20 mouse cellular contexts compared by ENCODE assay signal in genomic region chr11:26164651-26165259, GRCm38 (mm10). TPM values are rescaled to one million over a fixed set of nuclear protein-coding genes. Genes with fewer than 3 reads are reported as not detected.
A peak's percentile ranks its signal among the peaks of the same experiment; 100 is the strongest.
DNase-seq lines count a peak whose midpoint lies in the region; ATAC-seq and TF ChIP-seq lines count a peak whose summit lies in the region.
"Had no signal": no experiment of that assay in that cellular context is flagged by ENCODE, and none has a peak within 500 bp of the region (broad histone marks: within the 10 kb centered on the region; RNA-seq: fewer than 3 reads in every experiment).

No protein-coding gene starts in this region.

- no peak for TF ChIP-seq CTCF in left cerebral cortex, adult 2 months (IDR thresholded peaks at IDR 0.05)
- TF ChIP-seq CTCF in CH12.LX (conservative IDR thresholded peaks at IDR 0.05 in 1 of 2, IDR thresholded peaks at IDR 0.05 in 1 of 2; ENCODE audit: low read depth in 2 of 2, low read length in 2 of 2), result no peak

- no peaks in the 10 kb centered on the region for H3K27me3 ChIP-seq in CH12.LX (replicated peaks)
- H3K27me3 ChIP-seq: embryonic facial prominence, embryonic 13.5 days; liver, embryonic 15.5 days; neural tube, embryonic 13.5 days had no signal

- H3K27ac ChIP-seq in left cerebral cortex, adult 2 months, result peak overlapping the region; percentile 29; the same call in 1 of the 2 replicates
- H3K27ac ChIP-seq in CH12.LX (ENCODE audit: insufficient read depth, low read depth), result no peak overlapping the region
- H3K27ac ChIP-seq: embryonic facial prominence, embryonic 13.5 days; liver, embryonic 15.5 days; neural tube, embryonic 13.5 days had no signal

- no peak for TF ChIP-seq POLR2A in CH12.LX (IDR thresholded peaks at IDR 0.05; ENCODE audit: low read depth, low read length)

- H3K79me2 ChIP-seq in CH12.LX (replicated peaks; ENCODE audit: control insufficient read depth, extremely low read depth, insufficient read depth, poor library complexity, severe bottlenecking), result no peaks in the 10 kb centered on the region

- no peak overlapping the region; the same call in 1 of the 2 replicates for H3K9ac ChIP-seq in CH12.LX (ENCODE audit: insufficient read depth, low read depth)
- H3K9ac ChIP-seq: embryonic facial prominence, embryonic 13.5 days; liver, embryonic 15.5 days; neural tube, embryonic 13.5 days had no signal

- no peaks in the 10 kb centered on the region for H3K9me3 ChIP-seq in CH12.LX (replicated peaks; ENCODE audit: low read length)
- H3K9me3 ChIP-seq: embryonic facial prominence, embryonic 13.5 days; liver, embryonic 15.5 days; neural tube, embryonic 13.5 days had no signal

- intact Hi-C loops in left cerebral cortex, adult 2 months (cut with DNase I), result no loop called here
- intact Hi-C loops in left cerebral cortex, postnatal 10 days (cut with DNase I), result no loop called here
- intact Hi-C loops in left cerebral cortex, postnatal 14 days (cut with DNase I), result no loop called here

- peak overlapping the region; percentile 25; the same call in 1 of the 2 replicates for H3K4me3 ChIP-seq in left cerebral cortex, adult 2 months
- H3K4me3 ChIP-seq in CH12.LX (replicated peaks in 1 of 3; ENCODE audit: low read depth in 2 of 3, low read length in 2 of 3, poor library complexity in 1 of 3), result peak overlapping the region; percentile 4 to 22 (median 14)
- H3K4me3 ChIP-seq: embryonic facial prominence, embryonic 13.5 days; liver, embryonic 15.5 days; neural tube, embryonic 13.5 days had no signal

- ATAC-seq in megakaryocyte-erythroid progenitor cell, adult 5-6 weeks (replicated peaks; ENCODE audit: low FRiP score, low TSS enrichment, poor library complexity, severe bottlenecking), result no peak
- ATAC-seq: hindbrain, embryonic 16.5 days had no signal

- H3K4me1 ChIP-seq in CH12.LX (ENCODE audit: control insufficient read depth in 1 of 2, insufficient read depth in 2 of 2), result peaks cover 0 to 23% of the 10 kb centered on the region in 2 experiments; a peak in 2 of 4 replicates
- H3K4me1 ChIP-seq: liver, embryonic 15.5 days; neural tube, embryonic 13.5 days had no signal

- no peak for DNase-seq in left cerebral cortex, adult 2 months (ENCODE audit: extremely low spot score in 1 of 2, low spot score in 2 of 2)
- no peak for DNase-seq in left cerebral cortex, postnatal 10 days (ENCODE audit: extremely low spot score in 1 of 2, low spot score in 2 of 2)
- peak; percentile 14 for DNase-seq in CH12.LX (ENCODE audit: extremely low read depth)
- DNase-seq in left cerebral cortex, postnatal 14 days (ENCODE audit: low spot score in 2 of 2), result peak; percentile 18 to 59
- peak; percentile 53 for DNase-seq in telencephalon, adult 2 months (ENCODE audit: low read depth, low spot score)
- no peak for DNase-seq in gastrocnemius, postnatal 4 days (ENCODE audit: low spot score in 2 of 2)
- DNase-seq: adrenal gland, postnatal 14 days; cerebellum, adult 9-11 months; heart, postnatal 14 days; kidney, adult 2 months; kidney, postnatal 14 days; lung, postnatal 10 days; right cerebral cortex, postnatal 4 days; thymus, adult 18-20 months had no signal

- peak overlapping the region; percentile 81 for H3K4me2 ChIP-seq in CH12.LX (ENCODE audit: insufficient read depth, low read depth, poor library complexity, severe bottlenecking)
- H3K4me2 ChIP-seq: embryonic facial prominence, embryonic 13.5 days; heart, embryonic 11.5 days; liver, embryonic 15.5 days; neural tube, embryonic 13.5 days had no signal

- peak; percentile 52; the same call in 1 of the 2 replicates for TF ChIP-seq EP300 in CH12.LX (IDR thresholded peaks at IDR 0.05; ENCODE audit: low read length)

- no peaks in the 10 kb centered on the region for H3K36me3 ChIP-seq in CH12.LX (replicated peaks in 1 of 2; ENCODE audit: control insufficient read depth in 1 of 2, insufficient read depth in 1 of 2, low read length in 1 of 2)
- H3K36me3 ChIP-seq: embryonic facial prominence, embryonic 13.5 days; liver, embryonic 15.5 days; neural tube, embryonic 13.5 days had no signal

- TF ChIP-seq RAD21 in CH12.LX (IDR thresholded peaks at IDR 0.05; ENCODE audit: low read depth, low read length), result no peak

- dilution Hi-C loops in CH12.LX (cut with MboI; ENCODE audit: extremely low pct_ligation_motif_present, extremely low pct_unique_long_range_greater_than_20kb, low sequenced_read_pairs), result no loop called here

- in situ Hi-C loops in CH12.LX (cut with MboI; ENCODE audit: low pct_ligation_motif_present, low pct_unique_long_range_greater_than_20kb, low sequenced_read_pairs), result no loop called here

TF ChIP-seq in CH12.LX, 34 proteins besides CTCF, POLR2A, EP300 and RAD21:
- TF ChIP-seq MAFK (IDR thresholded peaks at IDR 0.05; ENCODE audit: insufficient replicate concordance, low read length) (0 out of 2 replicates have a peak, but pooled peaks have one; percentile 11), MAX (IDR thresholded peaks at IDR 0.05; ENCODE audit: low read length) (peak; percentile 12; the same call in 1 of the 2 replicates), JUND (conservative IDR thresholded peaks at IDR 0.05; ENCODE audit: low read depth, low read length) (no peak), BHLHE40 (IDR thresholded peaks at IDR 0.05; ENCODE audit: low read depth, low read length) (0 out of 2 replicates have a peak, but pooled peaks have one; percentile 19), IRF4 (IDR thresholded peaks at IDR 0.05; ENCODE audit: low read depth, low read length) (peak; percentile 20; the same call in 1 of the 2 replicates), MYC (IDR thresholded peaks at IDR 0.05; ENCODE audit: low read depth, low read length) (no peak), E2F4 (IDR thresholded peaks at IDR 0.05; ENCODE audit: insufficient replicate concordance, low read depth, low read length) (no peak)
TF ChIP-seq in CH12.LX: peak in this region for 4.

RNA-seq across cellular contexts. Expression of gene 5730522E02Rik, which starts 45.8 kb away (rescaled TPM):
- 10 to 100 TPM; 11.5 to 12.0 TPM for total RNA-seq in left cerebral cortex, adult 2 months (2021)
- 10 to 100 TPM; 16.2 to 21.0 TPM for total RNA-seq in left cerebral cortex, postnatal 10 days (2021)
- total RNA-seq in CH12.LX (2012; rRNA removed) (not detected in 2 replicates), CH12.LX (2014; rRNA removed) (not detected in 2 replicates)
- not detected in 2 replicates for polyA plus RNA-seq in CH12.LX (2012; ENCODE audit: insufficient read length, low read depth)
- total RNA-seq in left cerebral cortex, postnatal 14 days (2021), result 10 to 100 TPM; 11.6 to 14.8 TPM
- total RNA-seq in gastrocnemius, postnatal 4 days (2021), result under 1 TPM; 0.32 to 0.34 TPM
- 6.5 TPM in 1 of 2 replicates, not detected in the other for total RNA-seq in megakaryocyte-erythroid progenitor cell, adult 5-6 weeks (2014; fragmentation: Nextera tagmentation)
- total RNA-seq in megakaryocyte-erythroid progenitor cell, adult 5-6 weeks (2017), result not detected in 2 replicates
- total RNA-seq: adrenal gland, postnatal 14 days had no signal

Comparison
In these comparisons a context has a peak if more than half of its experiments do, and no peak if none do; other contexts are left out.
1. DNase-seq: peak in CH12.LX (single experiment), left cerebral cortex, postnatal 14 days (2 of 2) and telencephalon, adult 2 months (single experiment); none in left cerebral cortex, adult 2 months (0 of 2), left cerebral cortex, postnatal 10 days (0 of 2) and gastrocnemius, postnatal 4 days (0 of 2).